Mouse (Mus musculus) telencephalon, adult 2 months (tissue): ENCODE measurements around the gene Vwa5b1.
A peak's percentile ranks its signal among the peaks of the same experiment; 100 is the strongest.

Source experiments
- DNase-seq: peaks from one replicate; pipeline ENCODE4 v3.0.0-alpha.2; 2011; ENCODE audit warnings: low read depth, low spot score

Vwa5b1 gene

GRCm38 (mm10) chr4:138530011-138530410 lies 105.7 kb downstream of the Vwa5b1 start:
- peak; percentile 79 for DNase-seq

- DNase-seq = peak; percentile 51
Measured at GRCm38 (mm10) chr4:138525684-138526083, 110.0 kb downstream of the Vwa5b1 start.

- DNase-seq = no peak
Measured at GRCm38 (mm10) chr4:138524769-138525168, 110.9 kb downstream of the Vwa5b1 start.

GRCm38 (mm10) chr4:138523775-138524174 lies 111.9 kb downstream of the Vwa5b1 start:
- DNase-seq = no peak

GRCm38 (mm10) chr4:138522296-138522695 lies 113.4 kb downstream of the Vwa5b1 start:
- no peak for DNase-seq

GRCm38 (mm10) chr4:138517153-138517789 lies 118.4 kb downstream of the Vwa5b1 start:
- DNase-seq = peak; percentile 86

- no peak for DNase-seq
Measured at GRCm38 (mm10) chr4:138516448-138516847, 119.2 kb downstream of the Vwa5b1 start.
